Mouse (Mus musculus): ENCODE results near the gene Fars2. TPM values are rescaled to one million over a fixed set of nuclear protein-coding genes. Genes with fewer than 3 reads are reported as not detected.
"Not testable (repeated sequence)": the region's sequence is repeated elsewhere in the genome, so short reads cannot be mapped to it uniquely, and the experiment has no call there.

Fars2 gene
- polyA plus RNA-seq, 1 experiment from 2014 or later, result 31.7 TPM

- no peak overlapping the region for H3K27ac ChIP-seq (ENCODE audit: low read depth, low read length)
- no peak overlapping the region for H3K9ac ChIP-seq (ENCODE audit: low read length)
- H3K4me1 ChIP-seq (replicated peaks; ENCODE audit: control insufficient read depth, insufficient read depth, low read length), result no peaks in the 10 kb centered on the region
- H3K4me2 ChIP-seq (ENCODE audit: low read depth, low read length, severe bottlenecking), result no peak overlapping the region
- no peaks in the 10 kb centered on the region for H3K9me3 ChIP-seq (ENCODE audit: control insufficient read depth, low read length)
- ATAC-seq (replicated peaks; ENCODE audit: low FRiP score) (no peak), DNase-seq (ENCODE audit: low spot score) (no peak)
- H3K27me3 ChIP-seq (ENCODE audit: control insufficient read depth, insufficient read depth, low read length), result no peaks in the 10 kb centered on the region
- no peak overlapping the region for H3K4me3 ChIP-seq (ENCODE audit: low read depth, low read length)
- no peaks in the 10 kb centered on the region for H3K36me3 ChIP-seq (ENCODE audit: control insufficient read depth, insufficient read depth, low read length)
- WGBS, result 89% methylated on average over 2 of the region's 2 CpGs
Observed at GRCm38 (mm10) chr13:36401011-36401410, 283.8 kb downstream of the Fars2 start.

DNA sequence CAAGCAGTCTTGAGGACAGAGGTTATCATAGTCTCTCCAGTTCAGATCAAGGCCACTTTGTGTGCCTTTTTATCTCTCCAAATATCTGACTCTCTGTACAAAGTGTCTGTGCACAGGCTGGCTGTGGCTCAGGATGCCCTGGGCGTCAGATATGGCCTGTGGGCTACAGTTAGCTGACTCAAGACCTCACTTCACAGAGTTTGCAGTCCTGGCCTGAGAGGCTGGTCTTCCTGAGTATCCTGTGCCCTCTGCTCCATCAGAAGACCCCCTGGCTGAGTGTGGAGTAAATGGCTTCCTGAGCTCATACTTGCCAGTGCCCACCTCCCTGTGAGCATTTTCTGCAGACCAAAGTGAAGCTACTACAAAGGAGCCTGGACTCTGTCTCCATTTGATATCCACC lies 296.1 kb downstream of the Fars2 start:
- no peaks in the 10 kb centered on the region for H3K36me3 ChIP-seq (ENCODE audit: control insufficient read depth, insufficient read depth, low read length)
- no peak overlapping the region for H3K4me2 ChIP-seq (ENCODE audit: low read depth, low read length, severe bottlenecking)
- no peak overlapping the region for H3K4me3 ChIP-seq (ENCODE audit: low read depth, low read length)
- 93% methylated on average over 1 of the region's 1 CpGs for WGBS
- H3K9me3 ChIP-seq (ENCODE audit: control insufficient read depth, low read length), result no peaks in the 10 kb centered on the region
- H3K27ac ChIP-seq (ENCODE audit: low read depth, low read length), result no peak overlapping the region
- ATAC-seq (replicated peaks; ENCODE audit: low FRiP score), result no peak
- H3K9ac ChIP-seq (ENCODE audit: low read length), result no peak overlapping the region
- no peaks in the 10 kb centered on the region for H3K27me3 ChIP-seq (ENCODE audit: control insufficient read depth, insufficient read depth, low read length)
- DNase-seq (ENCODE audit: low spot score), result no peak
- H3K4me1 ChIP-seq (replicated peaks; ENCODE audit: control insufficient read depth, insufficient read depth, low read length), result no peaks in the 10 kb centered on the region

DNA sequence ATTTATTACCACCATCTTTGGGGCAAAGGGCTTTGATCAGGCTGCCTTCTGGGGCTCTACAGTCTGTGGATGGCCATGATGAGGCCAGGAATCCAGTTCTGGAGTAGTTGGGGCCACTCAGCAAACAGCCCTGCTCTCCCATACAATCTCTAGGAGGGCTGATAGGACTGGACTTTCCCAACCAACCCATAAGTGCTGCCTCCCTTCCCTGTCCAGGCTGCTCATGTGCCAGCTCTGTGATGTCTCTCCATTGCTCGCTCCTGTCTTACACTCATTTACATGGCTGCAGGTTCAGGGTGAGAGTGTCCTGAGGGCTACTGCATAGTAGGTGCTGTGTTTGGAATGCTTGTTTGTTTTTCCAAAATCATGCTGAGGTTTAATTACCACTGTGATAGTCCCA lies 298.0 kb downstream of the Fars2 start:
- Histone ChIP-seq H3K27me3 (ENCODE audit: control insufficient read depth, insufficient read depth, low read length) (no peaks in the 10 kb centered on the region), H3K27ac (ENCODE audit: low read depth, low read length) (no peak overlapping the region), H3K9ac (ENCODE audit: low read length) (no peak overlapping the region), H3K4me2 (ENCODE audit: low read depth, low read length, severe bottlenecking) (no peak overlapping the region), H3K36me3 (ENCODE audit: control insufficient read depth, insufficient read depth, low read length) (no peaks in the 10 kb centered on the region), H3K4me3 (ENCODE audit: low read depth, low read length) (no peak overlapping the region), H3K4me1 (replicated peaks; ENCODE audit: control insufficient read depth, insufficient read depth, low read length) (no peaks in the 10 kb centered on the region), H3K9me3 (ENCODE audit: control insufficient read depth, low read length) (no peaks in the 10 kb centered on the region)
- DNase-seq (ENCODE audit: low spot score) (no peak), ATAC-seq (replicated peaks; ENCODE audit: low FRiP score) (no peak)
- 100% methylated on average over 1 of the region's 1 CpGs for WGBS

DNA sequence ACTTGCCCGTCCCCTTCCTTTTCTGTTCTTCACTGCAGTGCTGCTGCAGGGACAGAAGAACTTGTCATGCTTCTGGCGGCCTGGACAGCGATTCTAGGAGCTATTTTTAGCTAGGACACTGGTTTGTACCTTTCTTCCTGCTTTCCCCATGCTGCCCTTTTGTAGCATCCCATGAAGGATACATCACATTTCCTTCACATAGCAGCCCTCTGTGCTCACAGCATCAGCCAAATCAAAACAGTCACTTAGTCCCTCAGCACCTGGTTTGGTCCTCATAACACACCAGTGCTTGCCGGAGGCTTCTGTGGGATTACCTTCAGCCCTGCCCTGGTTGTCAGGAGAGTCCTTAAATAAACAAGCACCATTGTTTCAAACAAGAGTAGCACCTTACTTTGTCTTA lies 299.3 kb downstream of the Fars2 start:
- Histone ChIP-seq H3K9me3 (ENCODE audit: control insufficient read depth, low read length) (no peaks in the 10 kb centered on the region), H3K4me3 (ENCODE audit: low read depth, low read length) (no peak overlapping the region), H3K9ac (ENCODE audit: low read length) (no peak overlapping the region), H3K27ac (ENCODE audit: low read depth, low read length) (no peak overlapping the region), H3K36me3 (ENCODE audit: control insufficient read depth, insufficient read depth, low read length) (no peaks in the 10 kb centered on the region), H3K4me1 (replicated peaks; ENCODE audit: control insufficient read depth, insufficient read depth, low read length) (no peaks in the 10 kb centered on the region), H3K27me3 (ENCODE audit: control insufficient read depth, insufficient read depth, low read length) (no peaks in the 10 kb centered on the region), H3K4me2 (ENCODE audit: low read depth, low read length, severe bottlenecking) (no peak overlapping the region)
- no peak for DNase-seq (ENCODE audit: low spot score)
- whole genome bisulfite sequencing, result 80% methylated on average over 4 of the region's 4 CpGs
- no peak for ATAC-seq (replicated peaks; ENCODE audit: low FRiP score)

GRCm38 (mm10) chr13:36419357-36419756 lies 302.1 kb downstream of the Fars2 start:
- H3K36me3 ChIP-seq (ENCODE audit: control insufficient read depth, insufficient read depth, low read length), result no peaks in the 10 kb centered on the region
- DNase-seq (ENCODE audit: low spot score), result no peak
- no peak for ATAC-seq (replicated peaks; ENCODE audit: low FRiP score)
- H3K9me3 ChIP-seq (ENCODE audit: control insufficient read depth, low read length), result no peaks in the 10 kb centered on the region
- no peak overlapping the region for H3K9ac ChIP-seq (ENCODE audit: low read length)
- no peak overlapping the region for H3K4me3 ChIP-seq (ENCODE audit: low read depth, low read length)
- H3K27me3 ChIP-seq (ENCODE audit: control insufficient read depth, insufficient read depth, low read length), result no peaks in the 10 kb centered on the region
- no peak overlapping the region for H3K4me2 ChIP-seq (ENCODE audit: low read depth, low read length, severe bottlenecking)
- H3K27ac ChIP-seq (ENCODE audit: low read depth, low read length), result no peak overlapping the region
- H3K4me1 ChIP-seq (replicated peaks; ENCODE audit: control insufficient read depth, insufficient read depth, low read length), result no peaks in the 10 kb centered on the region

- 85% methylated on average over 3 of the region's 3 CpGs for WGBS
- Histone ChIP-seq H3K9me3 (ENCODE audit: control insufficient read depth, low read length) (no peaks in the 10 kb centered on the region), H3K4me3 (ENCODE audit: low read depth, low read length) (no peak overlapping the region), H3K9ac (ENCODE audit: low read length) (no peak overlapping the region), H3K36me3 (ENCODE audit: control insufficient read depth, insufficient read depth, low read length) (no peaks in the 10 kb centered on the region), H3K4me1 (replicated peaks; ENCODE audit: control insufficient read depth, insufficient read depth, low read length) (no peaks in the 10 kb centered on the region), H3K4me2 (ENCODE audit: low read depth, low read length, severe bottlenecking) (no peak overlapping the region), H3K27me3 (ENCODE audit: control insufficient read depth, insufficient read depth, low read length) (no peaks in the 10 kb centered on the region), H3K27ac (ENCODE audit: low read depth, low read length) (no peak overlapping the region)
- no peak for DNase-seq (ENCODE audit: low spot score)
- ATAC-seq (replicated peaks; ENCODE audit: low FRiP score), result no peak
Observed at GRCm38 (mm10) chr13:36422446-36422845, 305.2 kb downstream of the Fars2 start.

GRCm38 (mm10) chr13:36425824-36426705 lies 308.9 kb downstream of the Fars2 start:
- WGBS, result 88% methylated on average over 17 of the region's 17 CpGs
- not testable (repeated sequence) for H3K4me3 ChIP-seq (ENCODE audit: low read depth, low read length); ATAC-seq (replicated peaks; ENCODE audit: low FRiP score); H3K9ac ChIP-seq (ENCODE audit: low read length); H3K9me3 ChIP-seq (ENCODE audit: control insufficient read depth, low read length); H3K27ac ChIP-seq (ENCODE audit: low read depth, low read length); DNase-seq (ENCODE audit: low spot score); H3K36me3 ChIP-seq (ENCODE audit: control insufficient read depth, insufficient read depth, low read length); H3K4me1 ChIP-seq (replicated peaks; ENCODE audit: control insufficient read depth, insufficient read depth, low read length); H3K4me2 ChIP-seq (ENCODE audit: low read depth, low read length, severe bottlenecking); H3K27me3 ChIP-seq (ENCODE audit: control insufficient read depth, insufficient read depth, low read length)

DNA sequence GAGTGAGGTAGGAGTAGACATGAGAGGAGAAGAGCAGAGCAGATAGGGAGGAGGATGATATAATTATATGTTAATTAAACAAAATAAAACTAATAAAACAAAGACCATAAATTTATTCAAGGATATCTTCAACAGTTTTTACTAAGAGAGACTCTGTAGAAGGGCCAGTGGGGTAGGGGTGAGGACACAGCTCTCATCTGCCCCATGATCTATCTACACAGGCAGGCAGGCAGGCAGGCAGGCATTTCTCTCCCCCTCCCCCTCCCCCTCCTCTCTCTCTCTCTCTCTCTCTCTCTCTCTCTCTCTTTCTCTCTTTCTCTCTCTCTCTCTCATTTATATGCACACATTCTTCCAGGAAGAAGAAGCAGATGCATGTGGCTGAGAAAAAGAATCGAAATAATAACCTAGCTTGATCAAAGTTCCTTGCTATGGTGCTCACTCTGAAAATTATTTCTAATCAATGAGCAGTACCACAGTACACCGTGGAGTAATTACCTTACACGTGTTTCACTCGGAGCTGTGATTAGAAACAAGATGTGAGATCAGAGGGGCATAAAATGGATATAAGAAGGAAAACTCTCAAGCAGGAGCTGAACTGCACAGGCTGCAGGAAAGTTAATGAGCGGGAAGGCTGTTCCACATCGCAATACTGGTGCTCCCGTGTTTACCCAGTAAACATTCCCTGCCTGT lies 312.4 kb downstream of the Fars2 start:
- no peaks in the 10 kb centered on the region for H3K4me1 ChIP-seq (replicated peaks; ENCODE audit: control insufficient read depth, insufficient read depth, low read length)
- H3K9ac ChIP-seq (ENCODE audit: low read length), result no peak overlapping the region
- no peak overlapping the region for H3K4me2 ChIP-seq (ENCODE audit: low read depth, low read length, severe bottlenecking)
- WGBS, result 84% methylated on average over 7 of the region's 7 CpGs
- DNase-seq (ENCODE audit: low spot score) (no peak), ATAC-seq (replicated peaks; ENCODE audit: low FRiP score) (no peak)
- H3K9me3 ChIP-seq (ENCODE audit: control insufficient read depth, low read length), result no peaks in the 10 kb centered on the region
- no peak overlapping the region for H3K4me3 ChIP-seq (ENCODE audit: low read depth, low read length)
- H3K27me3 ChIP-seq (ENCODE audit: control insufficient read depth, insufficient read depth, low read length), result no peaks in the 10 kb centered on the region
- no peak overlapping the region for H3K27ac ChIP-seq (ENCODE audit: low read depth, low read length)
- no peaks in the 10 kb centered on the region for H3K36me3 ChIP-seq (ENCODE audit: control insufficient read depth, insufficient read depth, low read length)
